ENCODE assay signal across 26 mouse cellular contexts in the genomic region with DNA sequence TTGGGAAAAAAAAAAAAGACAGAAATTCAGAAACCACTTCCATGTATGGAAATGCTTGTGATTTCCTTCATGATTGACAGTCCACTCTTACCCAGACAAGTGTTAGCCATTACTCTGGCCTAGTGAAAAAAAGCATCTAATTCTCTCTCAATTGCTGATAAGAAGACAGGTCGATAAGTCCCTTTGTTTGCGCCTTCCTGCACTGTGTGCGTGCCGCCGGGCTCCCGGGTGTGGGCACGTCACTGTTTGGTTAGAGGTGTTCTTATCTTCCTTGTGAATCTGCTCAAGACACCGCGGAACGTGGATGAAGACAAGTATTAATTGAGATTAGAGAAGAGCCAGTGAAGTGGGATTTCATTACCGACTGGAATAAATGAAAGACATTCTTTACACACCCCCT. TPM values are rescaled to one million over a fixed set of nuclear protein-coding genes. Genes with fewer than 3 reads are reported as not detected.
DNase-seq lines count a peak whose midpoint lies in the region; ATAC-seq and TF ChIP-seq lines count a peak whose summit lies in the region.
"Had no signal": no experiment of that assay in that cellular context is flagged by ENCODE, and none has a peak within 500 bp of the region (broad histone marks: within the 10 kb centered on the region; RNA-seq: fewer than 3 reads in every experiment).

No protein-coding gene starts in this region.

- H3K4me2 ChIP-seq in midbrain, embryonic 12.5 days (replicated peaks): no peak overlapping the region
- H3K4me2 ChIP-seq in midbrain, postnatal 0 days (ENCODE audit: low read depth, low read length, poor library complexity, severe bottlenecking): no peak overlapping the region
- H3K4me2 ChIP-seq in midbrain, embryonic 13.5 days (replicated peaks): no peak overlapping the region
- H3K4me2 ChIP-seq: embryonic facial prominence, embryonic 13.5 days; heart, embryonic 13.5 days; hindbrain, embryonic 14.5 days; intestine, embryonic 15.5 days; limb, embryonic 13.5 days; liver, embryonic 12.5 days had no signal

- 64% methylated on average over 11 of the region's 11 CpGs for WGBS in midbrain, embryonic 12.5 days
- 61% methylated on average over 11 of the region's 11 CpGs for WGBS in midbrain, postnatal 0 days
- WGBS in midbrain, embryonic 13.5 days: 55% methylated on average over 11 of the region's 11 CpGs

- no peaks in the 10 kb centered on the region for H3K4me1 ChIP-seq in midbrain, embryonic 12.5 days
- no peaks in the 10 kb centered on the region for H3K4me1 ChIP-seq in midbrain, postnatal 0 days (ENCODE audit: insufficient read depth, low read length)
- peaks cover 5% of the 10 kb centered on the region; the same call in 1 of the 2 replicates for H3K4me1 ChIP-seq in midbrain, embryonic 13.5 days (replicated peaks)
- H3K4me1 ChIP-seq: heart, embryonic 13.5 days; intestine, embryonic 15.5 days; liver, embryonic 12.5 days had no signal

- intact Hi-C loops in heart, postnatal 10 days (cut with DNase I): no loop called here

- no peak overlapping the region for H3K9ac ChIP-seq in midbrain, embryonic 12.5 days (replicated peaks)
- H3K9ac ChIP-seq in midbrain, postnatal 0 days (replicated peaks; ENCODE audit: low read length, poor library complexity, severe bottlenecking): no peak overlapping the region
- no peak overlapping the region for H3K9ac ChIP-seq in midbrain, embryonic 13.5 days (replicated peaks)
- H3K9ac ChIP-seq: embryonic facial prominence, embryonic 13.5 days; heart, embryonic 13.5 days; hindbrain, embryonic 14.5 days; intestine, embryonic 15.5 days; limb, embryonic 13.5 days; liver, embryonic 12.5 days had no signal

- H3K4me3 ChIP-seq in midbrain, embryonic 12.5 days: no peak overlapping the region
- H3K4me3 ChIP-seq in midbrain, postnatal 0 days (ENCODE audit: low read depth, low read length): no peak overlapping the region
- H3K4me3 ChIP-seq in midbrain, embryonic 13.5 days (replicated peaks): no peak overlapping the region
- H3K4me3 ChIP-seq: embryonic facial prominence, embryonic 13.5 days; heart, embryonic 13.5 days; intestine, embryonic 15.5 days; layer of hippocampus, adult 2 months; limb, embryonic 13.5 days; liver, embryonic 12.5 days had no signal

- H3K27ac ChIP-seq in midbrain, embryonic 12.5 days (replicated peaks): no peak overlapping the region
- H3K27ac ChIP-seq in midbrain, postnatal 0 days (ENCODE audit: low read depth, low read length): no peak overlapping the region
- H3K27ac ChIP-seq in midbrain, embryonic 13.5 days: no peak overlapping the region
- H3K27ac ChIP-seq: heart, embryonic 13.5 days; hindbrain, embryonic 14.5 days; intestine, embryonic 15.5 days; layer of hippocampus, adult 2 months; liver, embryonic 12.5 days had no signal

- no peak for TF ChIP-seq CTCF in midbrain, postnatal 0 days (IDR thresholded peaks at IDR 0.05)

- H3K27me3 ChIP-seq in midbrain, embryonic 12.5 days: no peaks in the 10 kb centered on the region
- H3K27me3 ChIP-seq in midbrain, postnatal 0 days (ENCODE audit: insufficient read depth, low read length): no peaks in the 10 kb centered on the region
- no peaks in the 10 kb centered on the region for H3K27me3 ChIP-seq in midbrain, embryonic 13.5 days
- H3K27me3 ChIP-seq: embryonic facial prominence, embryonic 13.5 days; heart, embryonic 13.5 days; intestine, embryonic 15.5 days; limb, embryonic 13.5 days; liver, embryonic 12.5 days; Patski had no signal

- no peaks in the 10 kb centered on the region for H3K9me3 ChIP-seq in midbrain, embryonic 12.5 days
- H3K9me3 ChIP-seq in midbrain, postnatal 0 days (ENCODE audit: low read length): no peaks in the 10 kb centered on the region
- H3K9me3 ChIP-seq in midbrain, embryonic 13.5 days: no peaks in the 10 kb centered on the region
- H3K9me3 ChIP-seq: embryonic facial prominence, embryonic 13.5 days; heart, embryonic 13.5 days; intestine, embryonic 15.5 days; limb, embryonic 13.5 days; liver, embryonic 12.5 days had no signal

- H3K36me3 ChIP-seq in midbrain, embryonic 12.5 days: no peaks in the 10 kb centered on the region
- H3K36me3 ChIP-seq in midbrain, postnatal 0 days (ENCODE audit: insufficient read depth, low read length): peaks cover 12% of the 10 kb centered on the region; the same call in 1 of the 2 replicates
- H3K36me3 ChIP-seq in midbrain, embryonic 13.5 days: peaks cover 7% of the 10 kb centered on the region; the same call in 1 of the 2 replicates
- H3K36me3 ChIP-seq: embryonic facial prominence, embryonic 13.5 days; heart, embryonic 13.5 days; intestine, embryonic 15.5 days; limb, embryonic 13.5 days; liver, embryonic 12.5 days had no signal

- ATAC-seq in midbrain, embryonic 12.5 days (ENCODE audit: low FRiP score, low read depth): 0 out of 2 replicates have a peak, but pooled peaks have one; percentile 49
- ATAC-seq in midbrain, postnatal 0 days (ENCODE audit: low FRiP score): no peak
- ATAC-seq in midbrain, embryonic 13.5 days: peak; percentile 81
- ATAC-seq: intestine, embryonic 15.5 days; liver, embryonic 12.5 days; Patski had no signal

- DNase-seq in heart, adult 11 months: peak; percentile 27
- no peak for DNase-seq in heart, postnatal 10 days
- DNase-seq in midbrain, postnatal 0 days (ENCODE audit: low spot score): no peak
- no peak for DNase-seq in kidney, postnatal 36 days
- no peak for DNase-seq in layer of hippocampus, postnatal 14 days (ENCODE audit: low spot score in 2 of 2)
- DNase-seq: adrenal gland, adult 2 months; cerebellum, adult 18-20 months; cerebellum, postnatal 14 days; gastrocnemius, postnatal 36 days; kidney, adult 9 months; kidney, postnatal 14 days; layer of hippocampus, postnatal 36 days; lung, adult 18-20 months; lung, postnatal 14 days; right cerebral cortex, postnatal 14 days; spleen, adult 18-20 months had no signal

RNA-seq across cellular contexts. Expression of gene Scyl3, which starts 20.5 kb away (rescaled TPM):
- 1 to 10 TPM; 9.0 to 9.1 TPM for total RNA-seq in heart, postnatal 10 days (2021)
- polyA plus RNA-seq in midbrain, embryonic 12.5 days (2016; fragmentation: Nextera tagmentation; extraction: Ambion mirVana): 22.5 and 23.3 TPM in 2 replicates
- total RNA-seq in midbrain, postnatal 0 days (2014; rRNA removed): 15.7 and 16.6 TPM in 2 replicates
- 11.9 and 12.3 TPM in 2 replicates for polyA plus RNA-seq in midbrain, postnatal 0 days (2015; fragmentation: Nextera tagmentation; extraction: Ambion mirVana)
- polyA plus RNA-seq in midbrain, embryonic 13.5 days (2015; fragmentation: Nextera tagmentation; extraction: Ambion mirVana): 16.1 and 20.7 TPM in 2 replicates
- 10 to 100 TPM; 19.6 to 24.0 TPM for total RNA-seq in layer of hippocampus, postnatal 14 days (2021)
